ENCODE assay signal across 8 mouse cellular contexts in genomic region chr14:8215208-8215778, GRCm38 (mm10). TPM values are rescaled to one million over a fixed set of nuclear protein-coding genes. Genes with fewer than 3 reads are reported as not detected.
DNase-seq lines count a peak whose midpoint lies in the region; ATAC-seq and TF ChIP-seq lines count a peak whose summit lies in the region.

No protein-coding gene starts in this region.

- no peaks in the 10 kb centered on the region for H3K27me3 ChIP-seq in lung, embryonic 15.5 days
- H3K27me3 ChIP-seq in intestine, embryonic 14.5 days (replicated peaks; ENCODE audit: control insufficient read depth, insufficient read depth, low read length): no peaks in the 10 kb centered on the region
- H3K27me3 ChIP-seq in liver, embryonic 14.5 days (ENCODE audit: control insufficient read depth, insufficient read depth, low read length): no peaks in the 10 kb centered on the region

- H3K4me3 ChIP-seq in lung, embryonic 15.5 days: peak overlapping the region; percentile 79
- H3K4me3 ChIP-seq in cortical plate, adult 2 months (ENCODE audit: insufficient read depth, low read length): peak overlapping the region; percentile 99
- peak overlapping the region; percentile 65 for H3K4me3 ChIP-seq in intestine, embryonic 14.5 days (ENCODE audit: low read depth, low read length)
- peak overlapping the region; percentile 46 to 83 for H3K4me3 ChIP-seq in liver, embryonic 14.5 days (ENCODE audit: insufficient read depth in 1 of 2, low read depth in 2 of 2, low read length in 2 of 2)

- no peaks in the 10 kb centered on the region for H3K36me3 ChIP-seq in lung, embryonic 15.5 days
- H3K36me3 ChIP-seq in intestine, embryonic 14.5 days (ENCODE audit: control insufficient read depth, insufficient read depth, low read length): no peaks in the 10 kb centered on the region
- no peaks in the 10 kb centered on the region for H3K36me3 ChIP-seq in liver, embryonic 14.5 days (replicated peaks; ENCODE audit: control insufficient read depth, insufficient read depth, low read depth)

- DNase-seq in lung, postnatal 10 days: no peak
- DNase-seq in intestine, embryonic 14.5 days (ENCODE audit: low spot score): no peak
- DNase-seq in liver, embryonic 14.5 days (ENCODE audit: low read depth in 3 of 3, low spot score in 3 of 3): peak in 1 of 3 experiments; percentile 11
- DNase-seq in ovary, postnatal 10 days (ENCODE audit: low spot score): no peak
- DNase-seq in layer of hippocampus, postnatal 10 days (ENCODE audit: low spot score in 2 of 2): no peak
- no peak for DNase-seq in adipocyte (ENCODE audit: low spot score)

- peak overlapping the region; percentile 94 for H3K4me2 ChIP-seq in lung, embryonic 15.5 days
- H3K4me2 ChIP-seq in intestine, embryonic 14.5 days (ENCODE audit: low read length): peak overlapping the region; percentile 84
- H3K4me2 ChIP-seq in liver, embryonic 14.5 days (ENCODE audit: low read depth): peak overlapping the region; percentile 99

- no peaks in the 10 kb centered on the region for H3K9me3 ChIP-seq in lung, embryonic 15.5 days
- no peaks in the 10 kb centered on the region for H3K9me3 ChIP-seq in intestine, embryonic 14.5 days (ENCODE audit: control insufficient read depth, low read length)
- no peaks in the 10 kb centered on the region for H3K9me3 ChIP-seq in liver, embryonic 14.5 days (ENCODE audit: control insufficient read depth, low read length)

- no peak for TF ChIP-seq POLR2A in cortical plate, adult 2 months (IDR thresholded peaks at IDR 0.05; ENCODE audit: extremely low read depth, insufficient read depth, low read length)

- TF ChIP-seq CTCF in cortical plate, adult 2 months (IDR thresholded peaks at IDR 0.05; ENCODE audit: extremely low read depth, insufficient read depth, low read length): no peak
- TF ChIP-seq CTCF in liver, embryonic 14.5 days (IDR thresholded peaks at IDR 0.05; ENCODE audit: low read depth): peak; percentile 19; the same call in 1 of the 2 replicates

- ATAC-seq in lung, embryonic 15.5 days (ENCODE audit: borderline replicate concordance, extremely low read depth, low FRiP score, low TSS enrichment): no peak
- ATAC-seq in intestine, embryonic 14.5 days (replicated peaks; ENCODE audit: low FRiP score, low TSS enrichment, low read depth): no peak
- no peak for ATAC-seq in liver, embryonic 14.5 days (ENCODE audit: insufficient read depth)

- no peak for TF ChIP-seq EP300 in liver, embryonic 14.5 days (IDR thresholded peaks at IDR 0.05; ENCODE audit: low read depth)

- no peak overlapping the region for H3K27ac ChIP-seq in lung, embryonic 15.5 days
- H3K27ac ChIP-seq in cortical plate, adult 2 months (ENCODE audit: insufficient read depth, low read length): no peak overlapping the region
- H3K27ac ChIP-seq in intestine, embryonic 14.5 days (ENCODE audit: low read depth): no peak overlapping the region
- H3K27ac ChIP-seq in liver, embryonic 14.5 days: no peak overlapping the region

- H3K9ac ChIP-seq in lung, embryonic 15.5 days: 0 out of 2 replicates have a peak overlapping the region, but pooled peaks have one; percentile 85
- H3K9ac ChIP-seq in intestine, embryonic 14.5 days (ENCODE audit: low read length): no peak overlapping the region; the same call in 1 of the 2 replicates
- H3K9ac ChIP-seq in liver, embryonic 14.5 days (replicated peaks): peak overlapping the region; percentile 94

- H3K4me1 ChIP-seq in lung, embryonic 15.5 days: peaks cover 24% of the 10 kb centered on the region
- H3K4me1 ChIP-seq in cortical plate, adult 2 months (ENCODE audit: control insufficient read depth, insufficient read depth, low read length): peaks cover 5% of the 10 kb centered on the region; the same call in 1 of the 2 replicates
- peaks cover 10% of the 10 kb centered on the region for H3K4me1 ChIP-seq in intestine, embryonic 14.5 days (replicated peaks; ENCODE audit: control insufficient read depth, insufficient read depth, low read length)
- H3K4me1 ChIP-seq in liver, embryonic 14.5 days (replicated peaks; ENCODE audit: control insufficient read depth in 2 of 2, insufficient read depth in 2 of 2, low read length in 1 of 2): peaks cover 10 to 11% of the 10 kb centered on the region in 2 experiments

- 25% methylated on average over 21 of the region's 21 CpGs for WGBS in lung, embryonic 15.5 days
- 21% methylated on average over 21 of the region's 21 CpGs for WGBS in intestine, embryonic 14.5 days
- 16% methylated on average over 21 of the region's 21 CpGs for WGBS in liver, embryonic 14.5 days (ENCODE audit: insufficient replicate concordance)

RNA-seq across cellular contexts. Expression of gene Kctd6, which starts 1.4 kb away (rescaled TPM):
- polyA plus RNA-seq in lung, embryonic 15.5 days (2015; fragmentation: Nextera tagmentation; extraction: Ambion mirVana): 15.7 and 16.6 TPM in 2 replicates
- 36.7 and 38.8 TPM in 2 replicates for polyA plus RNA-seq in cortical plate, adult 2 months (2012; rRNA removed)
- 5.3 and 6.0 TPM in 2 replicates for polyA plus RNA-seq in intestine, embryonic 14.5 days (2014; fragmentation: Nextera tagmentation; extraction: Ambion mirVana)
- 2.6 and 3.6 TPM in 2 replicates for polyA plus RNA-seq in liver, embryonic 14.5 days (2012; rRNA removed)
- polyA plus RNA-seq in liver, embryonic 14.5 days (2014; fragmentation: Nextera tagmentation; extraction: Ambion mirVana): 3.4 and 6.5 TPM in 2 replicates
- 10 to 100 TPM; 33.4 to 36.3 TPM for total RNA-seq in layer of hippocampus, postnatal 10 days (2021)

RNA-seq across cellular contexts. Expression of gene Pdhb, which starts 42.5 kb away (rescaled TPM):
- 182 and 183 TPM in 2 replicates for polyA plus RNA-seq in lung, embryonic 15.5 days (2015; fragmentation: Nextera tagmentation; extraction: Ambion mirVana)
- polyA plus RNA-seq in cortical plate, adult 2 months (2012; rRNA removed): 198 and 200 TPM in 2 replicates
- 184 and 200 TPM in 2 replicates for polyA plus RNA-seq in intestine, embryonic 14.5 days (2014; fragmentation: Nextera tagmentation; extraction: Ambion mirVana)
- 49.5 and 74.9 TPM in 2 replicates for polyA plus RNA-seq in liver, embryonic 14.5 days (2012; rRNA removed)
- 117 and 119 TPM in 2 replicates for polyA plus RNA-seq in liver, embryonic 14.5 days (2014; fragmentation: Nextera tagmentation; extraction: Ambion mirVana)
- total RNA-seq in layer of hippocampus, postnatal 10 days (2021): 100 to 1,000 TPM; 176 to 183 TPM

RNA-seq across cellular contexts. Expression of gene Acox2, which starts 43.9 kb away (rescaled TPM):
- polyA plus RNA-seq in lung, embryonic 15.5 days (2015; fragmentation: Nextera tagmentation; extraction: Ambion mirVana): 0.97 and 1.4 TPM in 2 replicates
- 0.06 TPM in 2 replicates for polyA plus RNA-seq in cortical plate, adult 2 months (2012; rRNA removed)
- 0.35 TPM in 1 of 2 replicates, not detected in the other for polyA plus RNA-seq in intestine, embryonic 14.5 days (2014; fragmentation: Nextera tagmentation; extraction: Ambion mirVana)
- 18.3 and 22.7 TPM in 2 replicates for polyA plus RNA-seq in liver, embryonic 14.5 days (2012; rRNA removed)
- polyA plus RNA-seq in liver, embryonic 14.5 days (2014; fragmentation: Nextera tagmentation; extraction: Ambion mirVana): 24.3 and 25.0 TPM in 2 replicates
- total RNA-seq in layer of hippocampus, postnatal 10 days (2021): under 1 TPM; 0.49 to 0.50 TPM
